Mouse (Mus musculus): ENCODE measurements around the gene Pced1a. TPM values are rescaled to one million over a fixed set of nuclear protein-coding genes. Genes with fewer than 3 reads are reported as not detected.

Gene Pced1a
- polyA plus RNA-seq, 1 experiment from 2014 or later = 7.0 TPM

DNA sequence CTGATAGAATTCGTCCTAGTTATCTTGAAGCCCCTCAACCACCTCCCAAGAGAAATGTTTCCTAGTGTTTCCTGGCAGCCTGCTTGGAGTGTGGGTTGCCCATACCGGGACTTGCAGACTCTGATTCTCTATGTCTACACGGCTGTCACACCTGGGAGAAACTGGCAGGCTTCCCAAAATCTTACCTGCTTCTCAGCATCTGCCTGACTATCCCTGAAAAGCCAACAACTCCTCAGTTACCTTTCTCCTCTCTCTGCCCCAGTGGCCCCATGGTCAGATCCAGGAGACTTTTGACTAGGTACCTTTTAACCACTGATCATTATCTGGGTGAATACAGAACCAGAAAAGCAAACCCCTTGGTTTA lies 27.2 kb upstream of the Pced1a start:
- Histone ChIP-seq H3K4me2 (peak overlapping the region; percentile 77), H3K4me1 (peaks cover 49% of the 10 kb centered on the region), H3K4me3 (peak overlapping the region; percentile 86), H3K9ac (peak overlapping the region; percentile 93), H3K9me3 (no peaks in the 10 kb centered on the region), H3K27me3 (replicated peaks) (peaks cover 6% of the 10 kb centered on the region), H3K36me3 (no peaks in the 10 kb centered on the region), H3K27ac (replicated peaks) (no peak overlapping the region)
- 55% methylated on average over 3 of the region's 3 CpGs for WGBS
- no peak for ATAC-seq (ENCODE audit: extremely low read depth, insufficient number of reproducible peaks, low FRiP score, low TSS enrichment)

DNA sequence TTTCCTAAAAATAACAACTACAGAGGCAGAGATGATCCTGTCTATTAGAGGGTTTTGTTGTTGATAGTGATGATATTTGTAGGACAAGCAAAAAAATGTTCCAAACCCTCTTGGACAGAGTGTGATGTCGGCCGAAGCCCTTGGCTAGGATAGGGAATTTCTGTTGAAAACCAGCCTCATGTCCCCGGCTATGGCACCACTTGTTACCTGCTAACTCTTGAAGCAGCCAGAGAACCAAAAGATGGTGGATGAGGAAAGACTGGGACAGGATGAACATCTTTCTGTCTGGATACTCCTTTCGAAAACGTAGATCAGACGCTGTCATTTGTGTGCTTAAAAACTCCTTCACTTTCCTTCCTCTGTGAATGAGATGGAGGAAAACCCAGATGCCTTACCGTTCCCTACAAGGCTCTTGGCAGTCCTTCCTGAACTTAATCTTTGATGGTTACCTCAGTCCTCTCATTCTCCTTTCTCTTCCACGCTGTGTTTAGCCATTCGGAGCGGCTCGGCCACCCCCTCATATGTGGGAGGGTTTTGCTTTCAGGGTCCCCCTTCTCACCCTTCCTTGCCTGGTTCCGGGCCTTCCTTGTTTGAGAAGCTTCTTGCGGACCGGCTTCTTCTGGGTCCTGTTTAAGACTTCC lies 26.7 kb upstream of the Pced1a start:
- Histone ChIP-seq H3K27ac (replicated peaks) (no peak overlapping the region), H3K27me3 (replicated peaks) (peaks cover 6% of the 10 kb centered on the region), H3K4me3 (peak overlapping the region; percentile 86), H3K9ac (peak overlapping the region; percentile 93), H3K4me2 (peak overlapping the region; percentile 77), H3K36me3 (no peaks in the 10 kb centered on the region), H3K9me3 (no peaks in the 10 kb centered on the region), H3K4me1 (peaks cover 46% of the 10 kb centered on the region)
- no peak for ATAC-seq (ENCODE audit: extremely low read depth, insufficient number of reproducible peaks, low FRiP score, low TSS enrichment)
- WGBS = 59% methylated on average over 14 of the region's 14 CpGs

DNA sequence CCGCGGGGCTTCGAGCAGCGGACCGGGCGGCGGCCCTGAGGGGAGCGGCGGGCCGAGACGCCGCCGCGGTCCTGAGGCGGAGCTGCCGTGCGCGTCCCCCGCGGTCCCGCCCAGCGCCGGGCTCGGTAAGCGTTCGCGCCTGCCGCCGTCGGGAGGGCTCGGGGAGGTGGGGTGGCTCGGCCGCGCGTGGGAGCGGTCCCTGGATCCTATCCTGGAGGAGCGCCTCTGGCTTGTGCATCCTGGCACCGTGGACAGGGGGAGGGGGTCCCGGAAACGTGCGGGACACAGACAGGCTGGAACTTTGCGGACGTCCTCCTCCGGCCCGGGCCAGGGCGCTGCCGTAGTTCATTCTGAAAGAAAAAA lies 25.9 kb upstream of the Pced1a start:
- peak overlapping the region; percentile 93 for H3K9ac ChIP-seq
- peak overlapping the region; percentile 86 for H3K27ac ChIP-seq (replicated peaks)
- H3K9me3 ChIP-seq = no peaks in the 10 kb centered on the region
- H3K4me1 ChIP-seq = peaks cover 41% of the 10 kb centered on the region
- peak overlapping the region; percentile 86 for H3K4me3 ChIP-seq
- ATAC-seq (ENCODE audit: extremely low read depth, insufficient number of reproducible peaks, low FRiP score, low TSS enrichment) = peak; percentile 79
- peak overlapping the region; percentile 77 for H3K4me2 ChIP-seq
- WGBS = under 1% methylated on average over 42 of the region's 47 CpGs
- 0 out of 2 replicates have a peak, but pooled peaks cover under 1% of the 10 kb centered on the region for H3K36me3 ChIP-seq
- peaks cover 6% of the 10 kb centered on the region for H3K27me3 ChIP-seq (replicated peaks)

DNA sequence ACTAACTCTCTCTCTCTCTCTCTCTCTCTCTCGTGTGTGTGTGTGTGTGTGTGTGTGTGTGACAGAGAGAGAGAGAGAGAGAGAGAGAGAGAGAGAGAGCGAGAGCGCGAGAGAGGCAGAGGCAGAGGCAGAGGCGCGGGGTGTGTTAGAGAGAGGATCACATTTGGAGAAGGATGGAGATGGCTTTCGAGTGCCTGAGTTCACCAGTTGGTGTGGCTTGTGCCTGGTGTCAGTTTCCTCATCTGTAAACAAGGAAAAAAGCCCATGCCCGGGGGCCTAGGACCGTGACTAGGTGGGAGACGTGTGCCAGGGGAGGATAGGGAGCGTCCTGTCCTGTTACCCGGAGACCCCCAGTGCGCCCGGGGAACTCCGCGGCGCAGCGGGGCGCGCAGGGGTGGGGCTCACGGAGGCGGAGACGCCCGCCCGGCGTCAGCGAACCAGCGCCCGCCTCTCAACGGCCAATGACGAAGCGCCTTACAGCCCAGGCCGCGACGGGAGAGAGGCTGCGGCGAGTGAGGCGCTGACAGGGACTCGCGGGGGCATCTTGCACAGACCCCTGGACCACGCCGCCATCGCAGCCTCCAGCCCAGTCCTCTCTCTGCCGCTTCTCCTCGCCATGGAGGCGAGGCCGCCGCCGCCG lies 25.4 kb upstream of the Pced1a start, which contains the start of gene Ptpra:
TSS of gene Ptpra (plus strand) at position 485 of the 640 bp plus-strand sequence.
- Histone ChIP-seq H3K27me3 (replicated peaks) (peaks cover 6% of the 10 kb centered on the region), H3K4me1 (peaks cover 41% of the 10 kb centered on the region), H3K36me3 (peaks cover 5% of the 10 kb centered on the region; the same call in 1 of the 2 replicates), H3K9me3 (no peaks in the 10 kb centered on the region), H3K4me2 (peak within 1 kb of the TSS; percentile 77), H3K27ac (replicated peaks) (peak within 1 kb of the TSS; percentile 86), H3K4me3 (peak within 1 kb of the TSS; percentile 86), H3K9ac (peak within 1 kb of the TSS; percentile 93)
- ATAC-seq (ENCODE audit: extremely low read depth, insufficient number of reproducible peaks, low FRiP score, low TSS enrichment) = peak; percentile 92
- WGBS = 0% methylated on average over 50 of the region's 50 CpGs

DNA sequence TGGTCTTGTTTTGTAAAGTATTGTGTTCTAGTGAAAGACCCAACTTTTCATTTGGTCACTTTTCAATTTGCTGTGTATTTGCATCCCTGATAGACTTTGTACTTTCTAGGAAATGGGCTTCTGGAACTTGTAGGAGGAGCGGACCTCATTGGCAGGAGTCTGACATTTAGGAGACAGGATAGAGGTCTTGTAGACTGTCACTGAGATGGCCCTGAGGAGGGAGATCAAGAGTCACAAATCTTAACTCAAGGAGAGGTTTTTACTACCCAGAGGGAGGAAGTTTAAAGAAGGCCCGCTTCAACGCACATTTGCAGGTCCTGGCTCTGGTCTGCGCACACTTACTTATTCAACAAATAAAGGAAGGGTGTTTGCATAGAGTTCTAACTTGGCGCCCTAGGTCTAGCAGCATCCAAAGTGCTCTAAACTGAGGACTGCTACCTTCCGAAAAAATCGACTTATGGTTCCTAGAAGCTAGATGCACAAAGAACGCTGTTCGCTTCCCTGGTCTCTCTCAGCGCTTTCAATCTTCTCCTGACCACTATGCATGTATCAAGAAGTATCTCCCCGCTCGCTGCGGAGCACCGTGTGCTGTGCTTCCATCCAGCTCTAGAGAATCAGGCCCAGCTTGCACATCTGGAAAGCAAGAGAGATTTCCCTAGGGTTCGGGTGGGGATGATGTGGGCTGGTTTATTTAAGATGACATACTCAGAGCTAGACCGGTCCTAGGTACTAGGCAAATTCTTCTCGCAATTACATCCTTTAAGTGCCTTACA lies 24.7 kb upstream of the Pced1a start:
- Histone ChIP-seq H3K4me2 (peak overlapping the region; percentile 77), H3K27me3 (replicated peaks) (peaks cover 6% of the 10 kb centered on the region), H3K4me1 (peaks cover 35% of the 10 kb centered on the region), H3K4me3 (peak overlapping the region; percentile 86), H3K36me3 (peaks cover 10% of the 10 kb centered on the region), H3K9me3 (no peaks in the 10 kb centered on the region), H3K9ac (peak overlapping the region; percentile 93), H3K27ac (replicated peaks) (no peak overlapping the region)
- WGBS = 9% methylated on average over 17 of the region's 17 CpGs
- no peak for ATAC-seq (ENCODE audit: extremely low read depth, insufficient number of reproducible peaks, low FRiP score, low TSS enrichment)

DNA sequence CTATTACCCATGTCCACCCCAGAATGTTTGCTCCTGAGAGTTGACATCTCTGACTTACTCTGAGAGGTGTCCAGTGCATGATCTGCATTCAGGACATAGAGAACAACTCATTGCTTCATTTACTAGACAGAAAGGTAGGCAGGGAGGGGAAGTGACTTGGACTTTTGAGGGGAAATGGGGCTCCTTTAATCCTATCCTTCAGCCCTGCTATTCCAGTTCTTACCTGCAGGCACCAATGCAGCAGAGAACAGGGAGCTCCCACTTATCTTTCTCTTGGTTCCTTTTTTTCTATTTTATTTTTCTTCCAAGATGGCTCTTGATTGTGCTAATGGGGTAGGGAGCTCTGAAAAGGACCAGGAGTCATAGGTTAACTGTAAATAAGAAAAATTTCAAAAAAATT lies 23.9 kb upstream of the Pced1a start:
- Histone ChIP-seq H3K36me3 (peaks cover 18% of the 10 kb centered on the region), H3K27me3 (replicated peaks) (peaks cover 6% of the 10 kb centered on the region), H3K27ac (replicated peaks) (no peak overlapping the region), H3K4me2 (no peak overlapping the region), H3K9ac (no peak overlapping the region), H3K4me3 (no peak overlapping the region), H3K9me3 (no peaks in the 10 kb centered on the region), H3K4me1 (peaks cover 33% of the 10 kb centered on the region)
- no peak for ATAC-seq (ENCODE audit: extremely low read depth, insufficient number of reproducible peaks, low FRiP score, low TSS enrichment)

DNA sequence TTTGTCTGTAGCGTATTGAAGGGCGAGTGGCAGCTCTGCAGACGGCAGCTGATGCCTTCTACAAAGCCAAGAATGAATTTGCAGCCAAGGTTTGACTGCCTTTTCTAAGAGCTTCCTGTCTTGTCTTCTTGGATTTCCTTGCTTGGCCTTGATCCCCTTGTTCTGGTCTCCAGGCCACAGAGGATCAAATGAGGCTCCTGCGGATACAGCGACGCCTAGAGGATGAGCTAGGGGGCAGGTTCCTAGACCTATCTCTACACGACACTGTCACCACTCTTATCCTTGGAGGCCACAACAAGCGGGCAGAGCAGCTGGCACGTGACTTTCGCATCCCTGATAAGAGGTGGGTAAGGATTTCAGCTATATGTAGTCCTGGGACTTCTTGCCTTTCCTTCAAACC lies 17.7 kb upstream of the Pced1a start:
- H3K4me1 ChIP-seq = no peaks in the 10 kb centered on the region
- WGBS = 78% methylated on average over 10 of the region's 10 CpGs

DNA sequence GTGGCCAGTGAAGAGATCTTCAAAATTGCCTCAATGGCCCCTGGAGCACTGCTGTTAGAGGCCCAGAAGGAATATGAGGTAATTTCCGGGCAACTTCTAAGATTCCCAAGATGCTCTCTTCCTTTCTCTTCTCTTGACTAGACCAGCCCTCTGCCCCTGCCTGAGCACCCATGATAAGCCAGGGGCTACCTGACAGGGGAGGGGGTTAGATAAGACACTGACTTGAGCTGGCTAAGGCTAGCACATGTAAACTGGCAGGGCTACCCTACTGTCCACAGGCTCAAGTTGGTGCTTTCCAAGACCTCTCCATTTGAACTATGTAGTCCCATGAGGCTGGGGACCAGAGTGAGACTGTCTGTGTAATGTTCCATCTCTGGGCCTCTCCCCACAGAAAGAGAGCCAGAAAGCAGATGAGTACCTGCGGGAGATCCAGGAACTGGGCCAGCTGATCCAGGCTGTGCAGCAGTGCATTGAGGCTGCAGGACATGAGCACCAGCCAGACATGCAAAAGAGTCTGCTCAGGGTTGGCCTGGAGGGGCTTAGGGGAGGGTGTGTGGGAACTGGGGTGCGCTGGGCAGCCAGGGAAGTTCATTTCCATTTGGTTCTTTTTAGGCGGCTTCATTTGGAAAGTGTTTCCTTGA lies 15.5 kb upstream of the Pced1a start:
- Histone ChIP-seq H3K4me1 (no peaks in the 10 kb centered on the region), H3K4me3 (no peak overlapping the region), H3K9ac (no peak overlapping the region), H3K9me3 (no peaks in the 10 kb centered on the region), H3K27ac (replicated peaks) (no peak overlapping the region), H3K4me2 (no peak overlapping the region), H3K36me3 (peaks cover 75% of the 10 kb centered on the region), H3K27me3 (replicated peaks) (no peaks in the 10 kb centered on the region)
- WGBS = 82% methylated on average over 4 of the region's 4 CpGs
- no peak for ATAC-seq (ENCODE audit: extremely low read depth, insufficient number of reproducible peaks, low FRiP score, low TSS enrichment)

More for the DNA sequence above, 17.7 kb upstream of the Pced1a start:
- no peak for ATAC-seq (ENCODE audit: extremely low read depth, insufficient number of reproducible peaks, low FRiP score, low TSS enrichment)
- Histone ChIP-seq H3K4me3 (no peak overlapping the region), H3K27me3 (replicated peaks) (no peaks in the 10 kb centered on the region), H3K9me3 (no peaks in the 10 kb centered on the region), H3K36me3 (peaks cover 80% of the 10 kb centered on the region), H3K4me2 (no peak overlapping the region), H3K9ac (no peak overlapping the region), H3K27ac (replicated peaks) (no peak overlapping the region)

DNA sequence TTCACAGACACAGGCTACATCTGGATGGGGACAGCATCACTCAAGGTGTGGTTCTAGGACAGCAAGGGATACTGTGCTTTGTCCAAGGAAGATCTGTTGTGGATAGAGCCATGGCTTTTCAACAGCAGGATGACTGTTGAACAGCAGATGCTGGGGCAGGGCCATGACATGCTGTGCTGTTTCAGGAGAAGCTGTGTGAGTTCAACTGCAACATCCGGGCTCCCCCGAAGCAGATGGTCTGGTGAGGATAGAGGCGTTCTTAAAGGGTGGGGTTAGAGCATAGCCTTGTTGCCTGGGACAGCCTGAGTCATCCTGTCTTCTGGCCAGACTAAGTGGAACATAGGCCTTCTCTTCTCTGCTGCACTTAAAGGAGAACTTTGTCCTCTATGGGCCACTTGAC lies 14.4 kb upstream of the Pced1a start:
- H3K36me3 ChIP-seq = peaks cover 66% of the 10 kb centered on the region
- H3K4me1 ChIP-seq = no peaks in the 10 kb centered on the region
- no peaks in the 10 kb centered on the region for H3K9me3 ChIP-seq
- H3K27me3 ChIP-seq (replicated peaks) = no peaks in the 10 kb centered on the region
- no peak overlapping the region for H3K4me2 ChIP-seq
- no peak overlapping the region for H3K9ac ChIP-seq
- no peak overlapping the region for H3K27ac ChIP-seq (replicated peaks)
- WGBS = 87% methylated on average over 3 of the region's 3 CpGs
- H3K4me3 ChIP-seq = no peak overlapping the region
- ATAC-seq (ENCODE audit: extremely low read depth, insufficient number of reproducible peaks, low FRiP score, low TSS enrichment) = no peak

DNA sequence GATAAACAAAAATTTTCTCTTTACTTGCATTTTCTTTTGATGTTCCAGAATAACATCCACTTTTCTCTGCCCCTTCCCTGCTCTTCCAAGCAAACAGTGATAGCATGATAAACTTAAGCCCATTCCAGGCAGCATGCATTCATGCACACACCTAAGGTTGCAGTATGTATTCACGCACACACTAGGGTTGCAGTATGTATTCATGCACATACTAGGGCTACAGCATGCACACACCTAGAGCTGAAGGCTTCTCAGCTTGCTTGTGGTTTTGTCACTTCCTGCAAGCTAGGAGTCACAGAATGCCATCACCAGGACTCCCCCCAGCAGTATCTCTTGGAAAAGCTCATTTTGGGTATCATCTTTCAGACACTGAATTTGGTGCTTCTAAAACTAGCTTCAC lies 12.3 kb upstream of the Pced1a start:
- Histone ChIP-seq H3K36me3 (peaks cover 52% of the 10 kb centered on the region), H3K27ac (replicated peaks) (no peak overlapping the region), H3K9me3 (no peaks in the 10 kb centered on the region), H3K27me3 (replicated peaks) (no peaks in the 10 kb centered on the region), H3K4me2 (no peak overlapping the region), H3K9ac (no peak overlapping the region), H3K4me3 (no peak overlapping the region), H3K4me1 (peaks cover 9% of the 10 kb centered on the region)
- WGBS = 96% methylated on average over 1 of the region's 1 CpGs
- no peak for ATAC-seq (ENCODE audit: extremely low read depth, insufficient number of reproducible peaks, low FRiP score, low TSS enrichment)

DNA sequence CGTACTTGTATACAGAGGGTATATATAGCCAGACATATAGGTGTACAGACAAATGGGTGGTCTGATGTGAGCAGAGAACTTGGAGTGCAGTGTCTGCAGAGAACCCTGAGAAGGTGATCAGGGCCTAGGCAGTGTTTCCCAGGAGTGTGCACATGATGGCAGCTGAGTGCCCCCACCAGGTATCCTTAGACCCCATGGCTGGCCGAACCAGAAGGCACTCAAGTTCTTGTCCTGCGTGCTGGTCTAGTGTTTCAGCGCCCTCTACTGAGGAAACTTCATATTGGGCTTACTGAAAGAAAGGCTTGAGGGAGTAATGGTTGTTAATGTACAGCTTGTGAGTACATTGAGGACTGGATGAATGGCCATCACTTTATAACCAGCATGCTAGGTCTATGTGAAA lies 8.7 kb upstream of the Pced1a start:
- no peak for ATAC-seq (ENCODE audit: extremely low read depth, insufficient number of reproducible peaks, low FRiP score, low TSS enrichment)
- Histone ChIP-seq H3K36me3 (peaks cover 19% of the 10 kb centered on the region), H3K9me3 (no peaks in the 10 kb centered on the region), H3K4me3 (no peak overlapping the region), H3K4me2 (no peak overlapping the region), H3K27ac (replicated peaks) (no peak overlapping the region), H3K27me3 (replicated peaks) (no peaks in the 10 kb centered on the region), H3K9ac (no peak overlapping the region), H3K4me1 (peaks cover 26% of the 10 kb centered on the region)
- 21% methylated on average over 4 of the region's 4 CpGs for WGBS

Data from heart, embryonic 13.5 days (tissue).